Mouse (Mus musculus): ENCODE data around the gene Slc1a3.
A peak's percentile ranks its signal among the peaks of the same experiment; 100 is the strongest.

Slc1a3 gene

GRCm38 (mm10) chr15:8658086-8658980 is 52.2 kb downstream of the Slc1a3 start:
- no peak for DNase-seq (ENCODE audit: low spot score)

- DNase-seq (ENCODE audit: low spot score): no peak
Measured at GRCm38 (mm10) chr15:8655251-8655650, 55.3 kb downstream of the Slc1a3 start.

GRCm38 (mm10) chr15:8652637-8653036 is 57.9 kb downstream of the Slc1a3 start:
- no peak for DNase-seq (ENCODE audit: low spot score)

- DNase-seq (ENCODE audit: low spot score): no peak
Measured at GRCm38 (mm10) chr15:8643997-8644692, 66.4 kb downstream of the Slc1a3 start.

- DNase-seq (ENCODE audit: low spot score): no peak
Measured at GRCm38 (mm10) chr15:8639856-8640255, 70.7 kb downstream of the Slc1a3 start.

- DNase-seq (ENCODE audit: low spot score): no peak
Measured at GRCm38 (mm10) chr15:8638568-8639325, 71.8 kb downstream of the Slc1a3 start.

- DNase-seq (ENCODE audit: low spot score): no peak
Measured at GRCm38 (mm10) chr15:8637283-8637682, 73.3 kb downstream of the Slc1a3 start.

GRCm38 (mm10) chr15:8635974-8636373 is 74.6 kb downstream of the Slc1a3 start:
- no peak for DNase-seq (ENCODE audit: low spot score)

GRCm38 (mm10) chr15:8634807-8635206 is 75.8 kb downstream of the Slc1a3 start:
- DNase-seq (ENCODE audit: low spot score): no peak

- no peak for DNase-seq (ENCODE audit: low spot score)
Measured at GRCm38 (mm10) chr15:8634355-8634754, 76.2 kb downstream of the Slc1a3 start.

- DNase-seq (ENCODE audit: low spot score): peak; percentile 53
Measured at GRCm38 (mm10) chr15:8633375-8633774, 77.2 kb downstream of the Slc1a3 start.

- no peak for DNase-seq (ENCODE audit: low spot score)
Measured at GRCm38 (mm10) chr15:8632361-8632760, 78.2 kb downstream of the Slc1a3 start.

GRCm38 (mm10) chr15:8629317-8629831 is 81.2 kb downstream of the Slc1a3 start:
- DNase-seq (ENCODE audit: low spot score): peak; percentile 62

- no peak for DNase-seq (ENCODE audit: low spot score)
Measured at GRCm38 (mm10) chr15:8628150-8628549, 82.4 kb downstream of the Slc1a3 start.

- DNase-seq (ENCODE audit: low spot score): peak; percentile 62
Measured at GRCm38 (mm10) chr15:8627097-8627537, 83.4 kb downstream of the Slc1a3 start.

GRCm38 (mm10) chr15:8625370-8625769 is 85.2 kb downstream of the Slc1a3 start:
- peak; percentile 36 for DNase-seq (ENCODE audit: low spot score)

GRCm38 (mm10) chr15:8623879-8624278 is 86.7 kb downstream of the Slc1a3 start:
- DNase-seq (ENCODE audit: low spot score): no peak

- DNase-seq (ENCODE audit: low spot score): no peak
Measured at GRCm38 (mm10) chr15:8619479-8620026, 91.0 kb downstream of the Slc1a3 start.

GRCm38 (mm10) chr15:8616290-8616689 is 94.3 kb downstream of the Slc1a3 start:
- no peak for DNase-seq (ENCODE audit: low spot score)

GRCm38 (mm10) chr15:8615511-8616224 is 94.9 kb downstream of the Slc1a3 start:
- no peak for DNase-seq (ENCODE audit: low spot score)

- no peak for DNase-seq (ENCODE audit: low spot score)
Measured at GRCm38 (mm10) chr15:8614701-8615100, 95.9 kb downstream of the Slc1a3 start.

Data from lung, postnatal 25 days (tissue).